Mouse (Mus musculus) bone marrow macrophage, adult 2 months (primary cell): ENCODE measurements around the gene Slc10a3.

Experiments
- CTCF ChIP-seq: IDR thresholded peaks from 2 replicates; pipeline ENCODE4 v1.5.1; 2012; ENCODE audit warnings: low read depth, mild to moderate bottlenecking, low read length, moderate library complexity
- POLR2A ChIP-seq: IDR thresholded peaks from 2 replicates; pipeline ENCODE4 v1.6.1; 2012; ENCODE audit warnings: mild to moderate bottlenecking, low read depth, low read length, borderline replicate concordance

DNA sequence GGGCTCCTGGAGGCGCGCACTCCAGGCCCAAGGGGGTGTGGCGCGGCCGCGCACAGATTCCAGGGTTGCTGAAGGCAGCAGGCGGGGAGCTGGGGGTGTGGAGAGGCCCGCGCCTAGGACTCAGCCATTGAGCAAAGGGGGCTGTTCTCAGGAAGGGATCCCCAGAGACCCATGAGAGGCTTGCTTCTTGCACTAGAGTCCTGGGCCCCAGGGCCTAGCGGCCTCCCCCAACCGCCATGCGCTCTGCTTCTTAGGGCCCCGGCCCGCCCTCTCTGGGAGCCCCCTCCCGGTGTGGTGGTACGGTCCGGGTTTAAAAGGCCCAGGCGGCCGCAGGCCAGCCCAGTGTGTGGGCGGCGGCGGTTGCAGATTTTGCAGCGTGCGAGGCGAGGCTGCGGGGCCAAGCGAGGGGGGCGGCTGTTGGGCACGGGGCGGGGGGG is 44.4 kb downstream of the Slc10a3 start, which contains the start of gene Plxna3:
- TF ChIP-seq POLR2A: no peak
- TF ChIP-seq CTCF: no peak
